ENCODE assay signal across 8 mouse cellular contexts in genomic region chr6:126939487-126940171, GRCm38 (mm10). TPM values are rescaled to one million over a fixed set of nuclear protein-coding genes. Genes with fewer than 3 reads are reported as not detected.
DNase-seq lines count a peak whose midpoint lies in the region; ATAC-seq and TF ChIP-seq lines count a peak whose summit lies in the region.

Gene Rad51ap1, minus strand, starts transcription at chr6:126939587.
Gene D6Wsu163e, plus strand, starts transcription at chr6:126939962.

- peak within 1 kb of the TSS; percentile 81 for H3K27ac ChIP-seq in MEL (ENCODE audit: control insufficient read depth, low read depth, low read length)
- no peak within 1 kb of the TSS; the same call in 1 of the 2 replicates for H3K27ac ChIP-seq in cerebellum, adult 2 months (ENCODE audit: insufficient read depth, low read length)
- peak within 1 kb of the TSS; percentile 74 for H3K27ac ChIP-seq in forebrain, postnatal 0 days (ENCODE audit: low read depth, low read length)
- peak within 1 kb of the TSS; percentile 69 for H3K27ac ChIP-seq in lung, embryonic 15.5 days

- H3K4me2 ChIP-seq in forebrain, postnatal 0 days (ENCODE audit: low read depth): peak within 1 kb of the TSS; percentile 93
- H3K4me2 ChIP-seq in lung, embryonic 15.5 days: peak within 1 kb of the TSS; percentile 93

- peak in 1 of 2 experiments; percentile 80; a peak in 2 of 4 replicates for TF ChIP-seq POLR2A in MEL (IDR thresholded peaks at IDR 0.05; ENCODE audit: control insufficient read depth in 1 of 2, insufficient read depth in 1 of 2, low read depth in 1 of 2, low read length in 2 of 2, poor library complexity in 1 of 2)
- TF ChIP-seq POLR2A in cerebellum, adult 2 months (IDR thresholded peaks at IDR 0.05; ENCODE audit: borderline replicate concordance, insufficient read depth, low read length): peak; percentile 59; the same call in 1 of the 2 replicates

- peak within 1 kb of the TSS; percentile 89 to 91 for H3K4me3 ChIP-seq in MEL (ENCODE audit: control insufficient read depth in 1 of 2, insufficient read depth in 1 of 2, low read depth in 2 of 2, low read length in 2 of 2)
- H3K4me3 ChIP-seq in cerebellum, adult 2 months (replicated peaks; ENCODE audit: insufficient read depth, low read depth, low read length): peak within 1 kb of the TSS; percentile 93
- H3K4me3 ChIP-seq in forebrain, postnatal 0 days (ENCODE audit: low read depth, low read length): peak within 1 kb of the TSS; percentile 68
- H3K4me3 ChIP-seq in lung, embryonic 15.5 days: peak within 1 kb of the TSS; percentile 93

- peak; percentile 97 for DNase-seq in MEL (ENCODE audit: low read depth, low spot score)
- peak; percentile 96 to 97 for DNase-seq in cerebellum, adult 2 months
- peak; percentile 99 for DNase-seq in forebrain, postnatal 0 days
- peak; percentile 95 for DNase-seq in heart, postnatal 4 days
- peak; percentile 89 to 95 for DNase-seq in layer of hippocampus, adult 8-10 months (ENCODE audit: low spot score in 2 of 2)
- peak; percentile 92 for DNase-seq in ovary, adult 18-20 months (ENCODE audit: low spot score)
- peak; percentile 97 for DNase-seq in thymus, postnatal 0 days (ENCODE audit: low spot score)

- H3K36me3 ChIP-seq in MEL (ENCODE audit: control insufficient read depth in 1 of 2, insufficient read depth in 2 of 2, low read length in 2 of 2): peaks cover 8 to 15% of the 10 kb centered on the region in 2 experiments
- H3K36me3 ChIP-seq in forebrain, postnatal 0 days (ENCODE audit: insufficient read depth): peaks cover 21% of the 10 kb centered on the region
- H3K36me3 ChIP-seq in lung, embryonic 15.5 days: peaks cover 6% of the 10 kb centered on the region; the same call in 1 of the 2 replicates

- no peak for TF ChIP-seq CTCF in MEL (IDR thresholded peaks at IDR 0.05 in 2 of 3, conservative IDR thresholded peaks at IDR 0.05 in 1 of 3; ENCODE audit: control insufficient read depth in 1 of 3, insufficient read depth in 1 of 3, low read depth in 2 of 3, low read length in 3 of 3, poor library complexity in 1 of 3, severe bottlenecking in 1 of 3)
- TF ChIP-seq CTCF in cerebellum, adult 2 months (IDR thresholded peaks at IDR 0.05; ENCODE audit: borderline replicate concordance, insufficient read depth, low read depth, low read length): no peak
- no peak for TF ChIP-seq CTCF in forebrain, postnatal 0 days (IDR thresholded peaks at IDR 0.05; ENCODE audit: low read depth)

- H3K4me1 ChIP-seq in MEL (ENCODE audit: control insufficient read depth in 1 of 2, insufficient read depth in 2 of 2, low read length in 2 of 2): peaks cover 0 to 8% of the 10 kb centered on the region in 2 experiments; a peak in 1 of 4 replicates
- H3K4me1 ChIP-seq in cerebellum, adult 2 months (ENCODE audit: control insufficient read depth, insufficient read depth, low read length): peaks cover 2% of the 10 kb centered on the region; the same call in 1 of the 2 replicates
- H3K4me1 ChIP-seq in forebrain, postnatal 0 days (ENCODE audit: insufficient read depth): no peaks in the 10 kb centered on the region; the same call in 1 of the 2 replicates
- H3K4me1 ChIP-seq in lung, embryonic 15.5 days: peaks cover 28% of the 10 kb centered on the region

- TF ChIP-seq RAD21 in MEL (IDR thresholded peaks at IDR 0.05; ENCODE audit: low read depth, low read length): no peak

- no peak for TF ChIP-seq EP300 in MEL (IDR thresholded peaks at IDR 0.05; ENCODE audit: low read depth in 1 of 2, low read length in 2 of 2)

- H3K9ac ChIP-seq in MEL (ENCODE audit: control insufficient read depth, low read depth, low read length, poor library complexity, severe bottlenecking): peak within 1 kb of the TSS; percentile 86
- H3K9ac ChIP-seq in forebrain, postnatal 0 days: peak within 1 kb of the TSS; percentile 71
- peak within 1 kb of the TSS; percentile 86 for H3K9ac ChIP-seq in lung, embryonic 15.5 days

- under 1% methylated on average over 33 of the region's 33 CpGs for WGBS in cerebellum, adult 2 months
- under 1% methylated on average over 33 of the region's 33 CpGs for WGBS in forebrain, postnatal 0 days
- WGBS in lung, embryonic 15.5 days: under 1% methylated on average over 33 of the region's 33 CpGs

- peak; percentile 100 for ATAC-seq in forebrain, postnatal 0 days
- peak; percentile 99 for ATAC-seq in lung, embryonic 15.5 days (ENCODE audit: borderline replicate concordance, extremely low read depth, low FRiP score, low TSS enrichment)

- H3K79me2 ChIP-seq in MEL (ENCODE audit: control insufficient read depth, insufficient read depth, low read length, poor library complexity): peaks cover 20% of the 10 kb centered on the region

- H3K9me3 ChIP-seq in MEL (replicated peaks; ENCODE audit: insufficient read depth, low read length): no peaks in the 10 kb centered on the region
- H3K9me3 ChIP-seq in forebrain, postnatal 0 days (ENCODE audit: low read length): no peaks in the 10 kb centered on the region
- H3K9me3 ChIP-seq in lung, embryonic 15.5 days: no peaks in the 10 kb centered on the region

- H3K27me3 ChIP-seq in MEL (ENCODE audit: control insufficient read depth in 1 of 2, insufficient read depth in 2 of 2, low read length in 2 of 2): no peaks in the 10 kb centered on the region
- no peaks in the 10 kb centered on the region for H3K27me3 ChIP-seq in cerebellum, adult 2 months (ENCODE audit: control insufficient read depth, insufficient read depth, low read length)
- no peaks in the 10 kb centered on the region for H3K27me3 ChIP-seq in forebrain, postnatal 0 days (ENCODE audit: insufficient read depth, low read length)
- no peaks in the 10 kb centered on the region for H3K27me3 ChIP-seq in lung, embryonic 15.5 days

TF ChIP-seq in MEL, 35 proteins besides CTCF, POLR2A, EP300 and RAD21 (continues in another document):
- no peak for TF ChIP-seq JUND (IDR thresholded peaks at IDR 0.05; ENCODE audit: low read depth, low read length)
- TF ChIP-seq GABPA (IDR thresholded peaks at IDR 0.05; ENCODE audit: low read depth, low read length): no peak
- no peak for TF ChIP-seq SMC3 (IDR thresholded peaks at IDR 0.05; ENCODE audit: low read depth, low read length)
- no peak for TF ChIP-seq GATA1 (IDR thresholded peaks at IDR 0.05; ENCODE audit: low read depth, low read length)
- peak; percentile 76 for TF ChIP-seq NELFE (IDR thresholded peaks at IDR 0.05; ENCODE audit: low read depth, low read length)
- TF ChIP-seq USF2 (IDR thresholded peaks at IDR 0.05; ENCODE audit: borderline replicate concordance in 1 of 2, insufficient read depth in 1 of 2, low read depth in 1 of 2, low read length in 2 of 2): peak in 1 of 2 experiments; percentile 55; a peak in 1 of 4 replicates
- TF ChIP-seq RCOR1 (IDR thresholded peaks at IDR 0.05; ENCODE audit: low read depth, low read length): no peak
- no peak for TF ChIP-seq POLR2AphosphoS5 (IDR thresholded peaks at IDR 0.05; ENCODE audit: borderline replicate concordance, low read depth, low read length)
- no peak for TF ChIP-seq UBTF (IDR thresholded peaks at IDR 0.05; ENCODE audit: borderline replicate concordance, insufficient read depth, low read depth, low read length)
- TF ChIP-seq MEF2A (IDR thresholded peaks at IDR 0.05; ENCODE audit: extremely low read depth, insufficient replicate concordance, low read depth, low read length, poor library complexity, severe bottlenecking): no peak
- TF ChIP-seq ELF1 (IDR thresholded peaks at IDR 0.05; ENCODE audit: low read depth, low read length): peak; percentile 21; the same call in 1 of the 2 replicates
- TF ChIP-seq CHD2 (IDR thresholded peaks at IDR 0.05; ENCODE audit: low read length): peak; percentile 38; the same call in 1 of the 2 replicates
- TF ChIP-seq MAX (IDR thresholded peaks at IDR 0.05; ENCODE audit: low read length): peak; percentile 73
- peak; percentile 76; the same call in 1 of the 2 replicates for TF ChIP-seq POLR2AphosphoS2 (IDR thresholded peaks at IDR 0.05; ENCODE audit: low read length)
- peak; percentile 91 for TF ChIP-seq HCFC1 (IDR thresholded peaks at IDR 0.05; ENCODE audit: low read depth, low read length)
- TF ChIP-seq SIN3A (IDR thresholded peaks at IDR 0.05; ENCODE audit: low read length): peak; percentile 99
- 0 out of 2 replicates have a peak, but pooled peaks have one; percentile 29 for TF ChIP-seq TBP (IDR thresholded peaks at IDR 0.05; ENCODE audit: low read depth, low read length)
- no peak for TF ChIP-seq TAL1 (IDR thresholded peaks at IDR 0.05; ENCODE audit: low read length)
- 0 out of 2 replicates have a peak, but pooled peaks have one; percentile 28 for TF ChIP-seq MAFK (IDR thresholded peaks at IDR 0.05; ENCODE audit: borderline replicate concordance, low read depth, low read length)
- peak; percentile 93 for TF ChIP-seq USF1 (IDR thresholded peaks at IDR 0.05; ENCODE audit: low read depth, low read length)
- TF ChIP-seq ZC3H11A (IDR thresholded peaks at IDR 0.05; ENCODE audit: low read depth, low read length): peak; percentile 100

RNA-seq across cellular contexts. Expression of gene Rad51ap1, which starts in this region (rescaled TPM):
- total RNA-seq in MEL (2012; rRNA removed): 52.8 and 55.2 TPM in 2 replicates
- 100 to 1,000 TPM in 1 of 2 experiments, not detected in 1; 108 TPM for polyA plus RNA-seq in MEL (2012; ENCODE audit: insufficient read depth in 1 of 2, insufficient read length in 2 of 2, low read depth in 1 of 2, low replicate concordance in 2 of 2, missing spikeins in 1 of 2)
- polyA plus RNA-seq in cerebellum, adult 2 months (2012; rRNA removed): 5.5 and 6.6 TPM in 2 replicates
- 6.2 and 7.0 TPM in 2 replicates for total RNA-seq in forebrain, postnatal 0 days (2014; rRNA removed)
- polyA plus RNA-seq in forebrain, postnatal 0 days (2015; fragmentation: Nextera tagmentation; extraction: Ambion mirVana): 9.3 and 11.0 TPM in 2 replicates
- total RNA-seq in heart, postnatal 4 days (2021): 10 to 100 TPM; 16.0 to 17.2 TPM
- total RNA-seq in layer of hippocampus, adult 8-10 months (2022): 1 to 10 TPM; 1.4 to 3.9 (median 2.7) TPM
- 65.8 and 68.8 TPM in 2 replicates for polyA plus RNA-seq in lung, embryonic 15.5 days (2015; fragmentation: Nextera tagmentation; extraction: Ambion mirVana)
- 65.6 and 69.6 TPM in 2 replicates for polyA plus RNA-seq in thymus, postnatal 0 days (2015; fragmentation: Nextera tagmentation; extraction: Ambion mirVana)

RNA-seq across cellular contexts. Expression of gene D6Wsu163e, which starts in this region (rescaled TPM):
- total RNA-seq in MEL (2012; rRNA removed): 31.4 and 36.6 TPM in 2 replicates
- 10 to 100 TPM in 1 of 2 experiments, not detected in 1; 28.4 TPM for polyA plus RNA-seq in MEL (2012; ENCODE audit: insufficient read depth in 1 of 2, insufficient read length in 2 of 2, low read depth in 1 of 2, low replicate concordance in 2 of 2, missing spikeins in 1 of 2)
- 22.7 and 24.3 TPM in 2 replicates for polyA plus RNA-seq in cerebellum, adult 2 months (2012; rRNA removed)
- 33.6 and 46.8 TPM in 2 replicates for total RNA-seq in forebrain, postnatal 0 days (2014; rRNA removed)
- 34.5 and 35.0 TPM in 2 replicates for polyA plus RNA-seq in forebrain, postnatal 0 days (2015; fragmentation: Nextera tagmentation; extraction: Ambion mirVana)
- total RNA-seq in heart, postnatal 4 days (2021): 10 to 100 TPM in 1 of 2 experiments, 1 to 10 TPM in 1; 9.4 to 11.6 TPM
- total RNA-seq in layer of hippocampus, adult 8-10 months (2022): 10 to 100 TPM; 43.4 to 49.3 (median 46.7) TPM
- polyA plus RNA-seq in lung, embryonic 15.5 days (2015; fragmentation: Nextera tagmentation; extraction: Ambion mirVana): 18.3 and 18.5 TPM in 2 replicates
- polyA plus RNA-seq in thymus, postnatal 0 days (2015; fragmentation: Nextera tagmentation; extraction: Ambion mirVana): 20.9 and 21.4 TPM in 2 replicates
